ENCODE assay signal across 8 mouse cellular contexts in genomic region chr5:112276267-112276873, GRCm38 (mm10). TPM values are rescaled to one million over a fixed set of nuclear protein-coding genes. Genes with fewer than 3 reads are reported as not detected.
A peak's percentile ranks its signal among the peaks of the same experiment; 100 is the strongest.
DNase-seq lines count a peak whose midpoint lies in the region; ATAC-seq and TF ChIP-seq lines count a peak whose summit lies in the region.

Gene Tpst2 (plus strand): TSS chr5:112276691.

- peak within 1 kb of the TSS; percentile 79 for H3K9ac ChIP-seq in ES-Bruce4 (ENCODE audit: low read depth, poor library complexity, severe bottlenecking)
- H3K9ac ChIP-seq in forebrain, embryonic 13.5 days = peak within 1 kb of the TSS; percentile 78
- H3K9ac ChIP-seq in liver, postnatal 0 days (replicated peaks) = peak within 1 kb of the TSS; percentile 77
- H3K9ac ChIP-seq in neural tube, embryonic 14.5 days (replicated peaks; ENCODE audit: low read depth, low read length) = peak within 1 kb of the TSS; percentile 65

- peak; percentile 88 for ATAC-seq in cerebellum, adult (ENCODE audit: insufficient number of reproducible peaks, low FRiP score, low TSS enrichment)
- peak; percentile 96 for ATAC-seq in forebrain, embryonic 13.5 days
- peak; percentile 94 for ATAC-seq in liver, postnatal 0 days
- ATAC-seq in neural tube, embryonic 14.5 days (ENCODE audit: low read depth) = peak; percentile 93

- TF ChIP-seq EP300 in ES-Bruce4 (IDR thresholded peaks at IDR 0.05; ENCODE audit: insufficient read depth, low read depth, low read length) = peak; percentile 51; the same call in 1 of the 2 replicates
- TF ChIP-seq EP300 in liver, postnatal 0 days (IDR thresholded peaks at IDR 0.05; ENCODE audit: low read depth) = no peak

- TF ChIP-seq POLR2A in ES-Bruce4 (IDR thresholded peaks at IDR 0.05; ENCODE audit: insufficient read depth, low read length) = peak; percentile 98

- H3K27me3 ChIP-seq in ES-Bruce4 (ENCODE audit: control insufficient read depth, insufficient read depth, low read length, poor library complexity, severe bottlenecking) = no peaks in the 10 kb centered on the region
- no peaks in the 10 kb centered on the region for H3K27me3 ChIP-seq in forebrain, embryonic 13.5 days
- no peaks in the 10 kb centered on the region for H3K27me3 ChIP-seq in liver, postnatal 0 days (ENCODE audit: insufficient read depth, low read length)
- no peaks in the 10 kb centered on the region for H3K27me3 ChIP-seq in neural tube, embryonic 14.5 days (ENCODE audit: control insufficient read depth, insufficient read depth, low read length)

- H3K4me3 ChIP-seq in ES-Bruce4 (ENCODE audit: low read depth, low read length) = peak within 1 kb of the TSS; percentile 90
- H3K4me3 ChIP-seq in forebrain, embryonic 13.5 days = peak within 1 kb of the TSS; percentile 71
- peak within 1 kb of the TSS; percentile 68 for H3K4me3 ChIP-seq in liver, postnatal 0 days (ENCODE audit: low read depth, low read length)
- peak within 1 kb of the TSS; percentile 65 for H3K4me3 ChIP-seq in neural tube, embryonic 14.5 days (ENCODE audit: low read depth, low read length)

- no peaks in the 10 kb centered on the region for H3K9me3 ChIP-seq in ES-Bruce4 (replicated peaks; ENCODE audit: control insufficient read depth, insufficient read depth, low read length, poor library complexity, severe bottlenecking)
- H3K9me3 ChIP-seq in forebrain, embryonic 13.5 days (replicated peaks) = no peaks in the 10 kb centered on the region
- no peaks in the 10 kb centered on the region for H3K9me3 ChIP-seq in liver, postnatal 0 days (ENCODE audit: low read length)
- H3K9me3 ChIP-seq in neural tube, embryonic 14.5 days (ENCODE audit: control insufficient read depth, low read length) = no peaks in the 10 kb centered on the region

- H3K27ac ChIP-seq in ES-Bruce4 (ENCODE audit: insufficient read depth, low read length) = no peak within 1 kb of the TSS; the same call in 1 of the 2 replicates
- peak within 1 kb of the TSS; percentile 60 for H3K27ac ChIP-seq in forebrain, embryonic 13.5 days
- peak within 1 kb of the TSS; percentile 85 for H3K27ac ChIP-seq in liver, postnatal 0 days (ENCODE audit: low read depth)
- peak within 1 kb of the TSS; percentile 82 for H3K27ac ChIP-seq in neural tube, embryonic 14.5 days (ENCODE audit: low read depth, low read length)

- intact Hi-C loops in heart, postnatal 10 days (cut with DNase I) = loop anchor here (1.0 to 2.0 kb wide), 2 partner anchors 22 to 49 kb away; no protein-coding TSS in a partner anchor

- H3K4me2 ChIP-seq in forebrain, embryonic 13.5 days = peak within 1 kb of the TSS; percentile 85
- H3K4me2 ChIP-seq in liver, postnatal 0 days (ENCODE audit: low read depth, low read length) = peak within 1 kb of the TSS; percentile 93
- H3K4me2 ChIP-seq in neural tube, embryonic 14.5 days (ENCODE audit: low read depth, low read length) = peak within 1 kb of the TSS; percentile 90

- H3K36me3 ChIP-seq in ES-Bruce4 (ENCODE audit: control insufficient read depth, insufficient read depth, low read length, poor library complexity, severe bottlenecking) = no peaks in the 10 kb centered on the region
- H3K36me3 ChIP-seq in forebrain, embryonic 13.5 days (ENCODE audit: poor library complexity, severe bottlenecking) = no peaks in the 10 kb centered on the region
- H3K36me3 ChIP-seq in liver, postnatal 0 days (replicated peaks; ENCODE audit: insufficient read depth, low read length) = no peaks in the 10 kb centered on the region
- H3K36me3 ChIP-seq in neural tube, embryonic 14.5 days (ENCODE audit: control insufficient read depth, insufficient read depth, low read length) = no peaks in the 10 kb centered on the region

- WGBS in forebrain, embryonic 13.5 days = under 1% methylated on average over 52 of the region's 62 CpGs
- under 1% methylated on average over 61 of the region's 62 CpGs for WGBS in large intestine, adult 2 months
- under 1% methylated on average over 43 of the region's 62 CpGs for WGBS in liver, postnatal 0 days (ENCODE audit: insufficient replicate concordance)
- under 1% methylated on average over 56 of the region's 62 CpGs for WGBS in neural tube, embryonic 14.5 days

- DNase-seq in heart, postnatal 10 days = peak; percentile 100
- peak; percentile 94 for DNase-seq in large intestine, adult 2 months (ENCODE audit: low read depth, low spot score)
- DNase-seq in liver, postnatal 0 days = peak; percentile 100
- DNase-seq in testis, postnatal 10 days (ENCODE audit: low spot score) = peak; percentile 100

- no peak for TF ChIP-seq CTCF in ES-Bruce4 (IDR thresholded peaks at IDR 0.05; ENCODE audit: low read depth, low read length)
- no peak for TF ChIP-seq CTCF in liver, postnatal 0 days (IDR thresholded peaks at IDR 0.05; ENCODE audit: low read depth)

- H3K4me1 ChIP-seq in ES-Bruce4 (ENCODE audit: control insufficient read depth, insufficient read depth, low read length) = peaks cover 9% of the 10 kb centered on the region
- peaks cover 34% of the 10 kb centered on the region for H3K4me1 ChIP-seq in forebrain, embryonic 13.5 days
- peaks cover 48% of the 10 kb centered on the region for H3K4me1 ChIP-seq in liver, postnatal 0 days (ENCODE audit: insufficient read depth)
- H3K4me1 ChIP-seq in neural tube, embryonic 14.5 days (ENCODE audit: control insufficient read depth, insufficient read depth, low read length) = peaks cover 12% of the 10 kb centered on the region

RNA-seq across cellular contexts. Expression of gene Tpst2, which starts in this region (rescaled TPM):
- 25.8 and 37.1 TPM in 2 replicates for polyA plus RNA-seq in ES-Bruce4 (2011; ENCODE audit: insufficient read depth, insufficient read length, low read depth, missing spikeins)
- polyA plus RNA-seq in forebrain, embryonic 13.5 days (2015; fragmentation: Nextera tagmentation; extraction: Ambion mirVana) = 28.4 and 29.8 TPM in 2 replicates
- 10 to 100 TPM; 48.3 to 61.0 TPM for total RNA-seq in heart, postnatal 10 days (2021)
- 24.6 and 30.4 TPM in 2 replicates for polyA plus RNA-seq in large intestine, adult 2 months (2012; rRNA removed)
- polyA plus RNA-seq in liver, postnatal 0 days (2015; fragmentation: Nextera tagmentation; extraction: Ambion mirVana) = 34.5 and 36.2 TPM in 2 replicates
- 27.1 and 28.1 TPM in 2 replicates for polyA plus RNA-seq in neural tube, embryonic 14.5 days (2014; fragmentation: Nextera tagmentation; extraction: Ambion mirVana)
